Mouse (Mus musculus) liver, postnatal 0 days (tissue): ENCODE results near the gene Ccdc61. TPM values are rescaled to one million over a fixed set of nuclear protein-coding genes. Genes with fewer than 3 reads are reported as not detected.

Experiments used
- ATAC-seq: fragments of 200-750 bp; cut with Nextera tagmentation; 2 replicates; pipeline ENCODE4 v1.8.0; 2017; ENCODE audit warnings: mild to moderate bottlenecking, moderate library complexity
- DNase-seq: peaks from one replicate; pipeline ENCODE4 v3.0.0-alpha.2; 2016
- H3K27ac ChIP-seq: fragments of 300-500 bp; sonication (generic); 2 replicates; pipeline ENCODE4 v1.5.1; 2014; ENCODE audit warnings: antibody characterized with exemption, moderate library complexity, mild to moderate bottlenecking, low read depth
- H3K27me3 ChIP-seq: fragments of 300-500 bp; sonication (generic); 2 replicates; pipeline ENCODE4 v1.6.1; 2014; ENCODE audit warnings: low read length, control low read depth, mixed read lengths; ENCODE audit not compliant: insufficient read depth
- H3K36me3 ChIP-seq: fragments of 300-500 bp; sonication (generic); replicated peaks from 2 replicates; pipeline ENCODE4 v1.6.1; 2014; ENCODE audit warnings: mild to moderate bottlenecking, control low read depth, low read length, moderate library complexity, mixed read lengths; ENCODE audit not compliant: insufficient read depth
- H3K4me1 ChIP-seq: fragments of 300-500 bp; sonication (generic); 2 replicates; pipeline ENCODE4 v1.6.1; 2014; ENCODE audit warnings: antibody characterized with exemption, mild to moderate bottlenecking, control low read depth; ENCODE audit not compliant: insufficient read depth
- H3K4me2 ChIP-seq: fragments of 300-500 bp; sonication (generic); 2 replicates; pipeline ENCODE4 v1.6.1; 2014; ENCODE audit warnings: low read depth, mild to moderate bottlenecking, low read length, moderate library complexity, mixed read lengths
- H3K4me3 ChIP-seq: fragments of 300-500 bp; sonication (generic); 2 replicates; pipeline ENCODE4 v1.5.1; 2014; ENCODE audit warnings: low read depth, low read length
- H3K9ac ChIP-seq: fragments of 300-500 bp; sonication (generic); replicated peaks from 2 replicates; pipeline ENCODE4 v1.6.1; 2014; ENCODE audit warnings: mild to moderate bottlenecking, moderate library complexity
- H3K9me3 ChIP-seq: fragments of 300-500 bp; sonication (generic); 2 replicates; pipeline ENCODE4 v1.6.1; 2016; ENCODE audit warnings: mild to moderate bottlenecking, control low read depth, low read length, mixed read lengths
- CTCF ChIP-seq: sonication (generic); IDR thresholded peaks from 2 replicates; pipeline ENCODE4 v1.5.1; 2016; ENCODE audit warnings: antibody characterized with exemption, low read depth
- EP300 ChIP-seq: IDR thresholded peaks from 2 replicates; pipeline ENCODE4 v1.6.1; 2016; ENCODE audit warnings: antibody characterized with exemption, low read depth, mild to moderate bottlenecking
- WGBS: fragments of 180-500 bp; shearing (Covaris S2); extraction: QIAGEN DNeasy Blood & Tissue Kit; methylation state at CpG from one replicate; pipeline ENCODE4 v1.1.7; 2014; ENCODE audit not compliant: insufficient replicate concordance; 5-methylcytosine and 5-hydroxymethylcytosine counted together
- polyA plus RNA-seq: library from polyadenylated mRNA; unstranded; fragments of >200 nt; fragmentation: Nextera tagmentation; extraction: Ambion mirVana; gene quantifications from 2 replicates; pipeline ENCODE4 v1.2.1, GENCODE M21; 2015

The Ccdc61 gene
- polyA plus RNA-seq, 1 experiment from 2014 or later: 5.6 TPM

GRCm38 (mm10) chr7:18890848-18891247 is 19.4 kb downstream of the Ccdc61 start:
- 90% methylated on average over 8 of the region's 8 CpGs for WGBS
- no peak overlapping the region for H3K9ac ChIP-seq
- DNase-seq (no peak), ATAC-seq (no peak)
- no peak overlapping the region for H3K27ac ChIP-seq
- peaks cover 14% of the 10 kb centered on the region for H3K27me3 ChIP-seq
- TF ChIP-seq EP300 (no peak), CTCF (no peak)
- H3K9me3 ChIP-seq: no peaks in the 10 kb centered on the region
- peaks cover 22% of the 10 kb centered on the region for H3K4me1 ChIP-seq
- H3K4me3 ChIP-seq: no peak overlapping the region
- H3K36me3 ChIP-seq: 0 out of 2 replicates have a peak, but pooled peaks cover 4% of the 10 kb centered on the region
- H3K4me2 ChIP-seq: no peak overlapping the region

DNA sequence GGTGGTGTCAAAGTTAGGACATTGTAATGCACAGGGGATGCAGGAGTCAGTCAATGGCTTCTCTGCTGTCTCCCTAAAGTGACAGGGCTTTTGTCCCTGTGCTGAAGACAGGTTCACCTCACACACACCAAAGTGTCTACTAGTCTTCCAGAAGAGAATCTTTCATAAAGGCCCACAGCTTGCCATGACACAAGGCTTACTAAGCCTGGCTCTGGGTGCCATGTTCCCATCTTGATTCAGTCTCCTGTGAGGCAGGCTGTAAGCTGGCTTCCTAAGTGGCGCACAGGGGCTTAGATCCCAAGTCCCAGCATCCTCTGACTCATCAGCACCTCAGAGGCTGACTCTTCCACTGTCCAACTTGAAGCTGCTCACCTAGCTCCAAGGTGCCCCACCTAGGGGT is 23.3 kb downstream of the Ccdc61 start:
- Histone ChIP-seq H3K36me3 (0 out of 2 replicates have a peak, but pooled peaks cover 4% of the 10 kb centered on the region), H3K9ac (no peak overlapping the region), H3K4me1 (no peaks in the 10 kb centered on the region), H3K27ac (no peak overlapping the region), H3K4me3 (peak overlapping the region; percentile 27), H3K4me2 (peak overlapping the region; percentile 46), H3K27me3 (no peaks in the 10 kb centered on the region), H3K9me3 (no peaks in the 10 kb centered on the region)
- 72% methylated on average over 1 of the region's 1 CpGs for WGBS
- TF ChIP-seq EP300 (no peak), CTCF (no peak)
- DNase-seq (no peak), ATAC-seq (no peak)

DNA sequence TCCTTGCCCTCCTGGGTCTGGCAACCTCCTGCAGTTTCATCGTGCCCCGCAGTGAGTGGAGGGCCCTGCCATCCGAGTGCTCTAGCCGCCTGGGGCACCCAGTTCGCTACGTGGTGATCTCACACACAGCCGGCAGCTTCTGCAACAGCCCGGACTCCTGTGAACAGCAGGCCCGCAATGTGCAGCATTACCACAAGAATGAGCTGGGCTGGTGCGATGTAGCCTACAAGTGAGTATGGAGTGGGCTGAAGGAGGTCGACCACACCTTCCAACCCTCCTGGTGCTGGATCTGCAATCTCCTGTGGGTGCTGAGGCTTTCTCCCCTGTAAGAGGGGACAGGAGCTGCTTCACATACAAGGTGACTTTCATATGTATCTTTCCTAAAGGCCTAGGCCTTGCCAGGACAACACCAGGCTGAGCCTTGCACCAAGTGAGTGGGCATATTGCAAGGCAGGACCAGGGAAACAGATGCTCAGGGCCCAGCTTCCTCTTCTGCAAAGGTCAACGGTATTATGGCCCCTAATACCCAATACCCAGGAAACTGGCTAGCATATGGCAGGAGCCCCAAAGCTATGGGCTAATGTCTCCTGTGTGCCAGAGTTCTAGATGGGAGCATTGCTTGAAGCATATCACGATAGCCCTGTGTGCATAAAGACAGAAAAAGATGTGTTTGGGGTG is 25.3 kb downstream of the Ccdc61 start:
- Histone ChIP-seq H3K27me3 (no peaks in the 10 kb centered on the region), H3K36me3 (no peaks in the 10 kb centered on the region), H3K27ac (peak overlapping the region; percentile 75), H3K4me1 (no peaks in the 10 kb centered on the region), H3K4me3 (peak overlapping the region; percentile 27), H3K9me3 (no peaks in the 10 kb centered on the region), H3K4me2 (peak overlapping the region; percentile 36; the same call in 1 of the 2 replicates), H3K9ac (peak overlapping the region; percentile 26; the same call in 1 of the 2 replicates)
- TF ChIP-seq EP300 (no peak), CTCF (no peak)
- 37% methylated on average over 13 of the region's 13 CpGs for WGBS
- DNase-seq (no peak), ATAC-seq (0 out of 2 replicates have a peak, but pooled peaks have one; percentile 25)

DNA sequence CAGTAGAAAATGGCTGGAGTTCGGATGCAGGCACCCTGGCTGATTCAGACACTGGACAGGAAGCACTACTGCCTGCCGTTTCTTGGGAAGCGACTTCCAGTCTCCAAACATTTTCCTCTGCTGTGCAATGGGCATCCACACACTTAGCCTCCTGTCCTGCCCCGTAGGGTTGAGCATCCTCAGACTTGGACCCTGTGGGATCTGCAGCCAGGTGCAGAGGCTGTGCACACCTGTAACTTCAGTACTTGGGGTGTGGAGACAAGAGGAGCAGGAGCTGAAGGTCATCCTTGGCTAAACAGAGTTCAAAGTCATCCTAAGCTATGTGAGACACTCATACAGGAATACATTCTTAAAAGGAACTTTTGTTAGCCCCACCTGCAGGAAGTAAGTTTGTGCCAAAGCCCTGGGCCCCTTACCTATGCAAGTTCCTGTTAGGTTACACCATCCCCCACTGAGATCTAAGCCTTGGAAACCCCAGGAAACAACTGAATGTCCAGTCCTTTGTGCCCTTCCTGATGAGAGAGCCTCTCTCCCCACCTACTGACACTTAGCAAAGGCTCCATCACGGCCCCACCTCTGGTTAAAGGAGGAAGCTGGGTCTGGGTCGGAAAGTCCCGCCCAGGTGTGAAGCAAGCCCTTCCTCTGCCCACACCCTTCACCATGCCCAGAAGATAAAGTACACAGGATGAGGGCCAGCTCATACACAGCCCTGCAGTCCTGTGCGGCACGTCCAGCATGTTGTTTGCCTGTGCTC is 26.0 kb downstream of the Ccdc61 start:
- Histone ChIP-seq H3K4me2 (peak overlapping the region; percentile 36), H3K27ac (peak overlapping the region; percentile 79), H3K4me3 (peak overlapping the region; percentile 27), H3K9me3 (no peaks in the 10 kb centered on the region), H3K9ac (peak overlapping the region; percentile 26; the same call in 1 of the 2 replicates), H3K4me1 (no peaks in the 10 kb centered on the region), H3K36me3 (no peaks in the 10 kb centered on the region), H3K27me3 (no peaks in the 10 kb centered on the region)
- 33% methylated on average over 9 of the region's 9 CpGs for whole genome bisulfite sequencing
- TF ChIP-seq EP300 (no peak), CTCF (no peak)
- DNase-seq (peak; percentile 61), ATAC-seq (peak; percentile 76)

DNA sequence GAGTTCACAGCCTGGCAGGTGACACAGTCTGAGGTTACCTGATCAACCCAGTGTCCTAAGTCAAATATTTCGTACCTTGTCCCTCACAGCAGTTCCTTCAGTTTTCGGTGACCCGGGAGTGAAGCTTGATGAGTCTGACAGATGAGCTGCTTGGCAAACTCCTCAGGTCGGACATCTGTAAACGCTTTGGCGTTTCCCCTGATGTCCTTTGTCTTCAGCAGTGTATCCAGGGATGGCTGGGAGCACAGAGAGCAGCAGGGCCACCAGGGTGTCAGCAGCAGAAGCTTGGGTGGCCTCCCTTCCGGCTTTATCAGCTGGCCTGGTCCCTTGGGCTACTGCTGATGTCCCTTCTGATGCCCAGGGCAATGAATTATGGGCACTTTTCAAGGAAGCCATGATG is 31.5 kb downstream of the Ccdc61 start:
- no peak overlapping the region for H3K4me2 ChIP-seq
- no peaks in the 10 kb centered on the region for H3K27me3 ChIP-seq
- H3K4me3 ChIP-seq: no peak overlapping the region
- no peaks in the 10 kb centered on the region for H3K9me3 ChIP-seq
- H3K9ac ChIP-seq: no peak overlapping the region
- WGBS: 58% methylated on average over 7 of the region's 7 CpGs
- no peak for ATAC-seq
- H3K36me3 ChIP-seq: no peaks in the 10 kb centered on the region
- DNase-seq: no peak
- H3K4me1 ChIP-seq: no peaks in the 10 kb centered on the region
- H3K27ac ChIP-seq: no peak overlapping the region
- no peak for TF ChIP-seq CTCF
- no peak for TF ChIP-seq EP300

DNA sequence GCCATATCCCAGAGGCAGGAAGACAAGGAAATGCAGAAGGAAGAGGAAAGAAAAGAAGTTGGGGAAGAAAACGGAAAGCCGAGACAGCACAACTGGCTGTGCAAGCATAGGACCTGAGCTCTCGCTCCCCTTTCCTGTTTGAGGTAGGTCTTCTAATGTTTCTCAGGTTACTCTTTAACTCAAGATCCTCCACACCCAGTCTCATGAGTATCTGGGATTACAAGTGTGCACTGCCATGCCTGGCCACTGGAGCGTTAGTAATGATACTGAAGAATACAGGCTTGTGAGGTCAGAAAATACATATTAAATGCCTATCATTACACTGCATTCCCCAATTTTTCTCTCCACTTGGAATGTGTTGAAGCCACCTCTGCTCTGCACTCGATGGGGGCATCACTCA is 34.8 kb downstream of the Ccdc61 start:
- Histone ChIP-seq H3K4me2 (no peak overlapping the region), H3K9me3 (no peaks in the 10 kb centered on the region), H3K36me3 (no peaks in the 10 kb centered on the region), H3K4me3 (no peak overlapping the region), H3K4me1 (peaks cover 7% of the 10 kb centered on the region; the same call in 1 of the 2 replicates), H3K27me3 (peaks cover 7% of the 10 kb centered on the region), H3K9ac (no peak overlapping the region), H3K27ac (no peak overlapping the region)
- TF ChIP-seq CTCF (no peak), EP300 (no peak)
- no peak for ATAC-seq
- no peak for DNase-seq
- 75% methylated on average over 5 of the region's 5 CpGs for WGBS
